Comparison of ENCODE assay signal across 9 mouse cellular contexts in genomic region chr11:97416637-97417035, GRCm38 (mm10). TPM values are rescaled to one million over a fixed set of nuclear protein-coding genes. Genes with fewer than 3 reads are reported as not detected.
DNase-seq lines count a peak whose midpoint lies in the region; ATAC-seq and TF ChIP-seq lines count a peak whose summit lies in the region.
"Had no signal": no experiment of that assay in that cellular context is flagged by ENCODE, and none has a peak within 500 bp of the region (broad histone marks: within the 10 kb centered on the region; RNA-seq: fewer than 3 reads in every experiment).

No protein-coding gene starts in this region.

- no peak for TF ChIP-seq EP300 in stomach, postnatal 0 days (optimal IDR thresholded peaks at IDR 0.05)

- TF ChIP-seq CTCF in stomach, postnatal 0 days (IDR thresholded peaks at IDR 0.05; ENCODE audit: low read depth), result no peak

- no peak for ATAC-seq in heart, embryonic 12.5 days (ENCODE audit: insufficient number of reproducible peaks, low FRiP score)
- no peak for ATAC-seq in intestine, embryonic 16.5 days
- no peak for ATAC-seq in stomach, postnatal 0 days (ENCODE audit: low FRiP score, low TSS enrichment)

- intact Hi-C loops in heart, postnatal 10 days (cut with DNase I), result no loop called here

- H3K9me3 ChIP-seq in heart, embryonic 12.5 days (replicated peaks), result no peaks in the 10 kb centered on the region
- H3K9me3 ChIP-seq in intestine, embryonic 16.5 days (ENCODE audit: control insufficient read depth, low read length), result no peaks in the 10 kb centered on the region
- H3K9me3 ChIP-seq in stomach, postnatal 0 days (ENCODE audit: control insufficient read depth, low read length), result no peaks in the 10 kb centered on the region

- WGBS in heart, embryonic 12.5 days, result 12% methylated on average over 5 of the region's 5 CpGs
- 16% methylated on average over 5 of the region's 5 CpGs for WGBS in intestine, embryonic 16.5 days
- 18% methylated on average over 5 of the region's 5 CpGs for WGBS in stomach, postnatal 0 days

- H3K27ac ChIP-seq in heart, embryonic 12.5 days (ENCODE audit: poor library complexity, severe bottlenecking), result peak overlapping the region; percentile 90
- no peak overlapping the region for H3K27ac ChIP-seq in intestine, embryonic 16.5 days (ENCODE audit: low read length)
- H3K27ac ChIP-seq in stomach, postnatal 0 days (replicated peaks), result no peak overlapping the region; the same call in 1 of the 2 replicates

- H3K27me3 ChIP-seq in heart, embryonic 12.5 days (replicated peaks), result no peaks in the 10 kb centered on the region
- no peaks in the 10 kb centered on the region for H3K27me3 ChIP-seq in intestine, embryonic 16.5 days (replicated peaks; ENCODE audit: control insufficient read depth, insufficient read depth, low read length)
- no peaks in the 10 kb centered on the region for H3K27me3 ChIP-seq in stomach, postnatal 0 days (ENCODE audit: control insufficient read depth, insufficient read depth, low read length)
- H3K27me3 ChIP-seq: CH12.LX had no signal

- peaks cover 4% of the 10 kb centered on the region; the same call in 1 of the 2 replicates for H3K36me3 ChIP-seq in heart, embryonic 12.5 days
- no peaks in the 10 kb centered on the region; the same call in 1 of the 2 replicates for H3K36me3 ChIP-seq in intestine, embryonic 16.5 days (ENCODE audit: control insufficient read depth, insufficient read depth, low read length)
- H3K36me3 ChIP-seq in stomach, postnatal 0 days (ENCODE audit: control insufficient read depth, insufficient read depth, low read length), result no peaks in the 10 kb centered on the region

- H3K4me2 ChIP-seq in heart, embryonic 12.5 days, result peak overlapping the region; percentile 89
- H3K4me2 ChIP-seq in intestine, embryonic 16.5 days (ENCODE audit: low read depth, low read length), result peak overlapping the region; percentile 96
- peak overlapping the region; percentile 98 for H3K4me2 ChIP-seq in stomach, postnatal 0 days (replicated peaks; ENCODE audit: low read depth)

- H3K9ac ChIP-seq in heart, embryonic 12.5 days, result peak overlapping the region; percentile 93
- H3K9ac ChIP-seq in intestine, embryonic 16.5 days (ENCODE audit: low read depth, low read length), result 0 out of 2 replicates have a peak overlapping the region, but pooled peaks have one; percentile 85
- H3K9ac ChIP-seq in stomach, postnatal 0 days (ENCODE audit: low read length), result peak overlapping the region; percentile 84; the same call in 1 of the 2 replicates

- H3K4me1 ChIP-seq in heart, embryonic 12.5 days (replicated peaks), result peaks cover 54% of the 10 kb centered on the region
- H3K4me1 ChIP-seq in intestine, embryonic 16.5 days (ENCODE audit: control insufficient read depth, insufficient read depth, low read length), result peaks cover 17% of the 10 kb centered on the region
- H3K4me1 ChIP-seq in stomach, postnatal 0 days (replicated peaks; ENCODE audit: control insufficient read depth, insufficient read depth), result no peaks in the 10 kb centered on the region

- no peak for DNase-seq in heart, postnatal 10 days
- DNase-seq in retina, postnatal 1 day, result peak; percentile 43
- DNase-seq in retina, embryonic 14.5 days (ENCODE audit: low spot score), result no peak
- no peak for DNase-seq in stomach, postnatal 0 days (ENCODE audit: low spot score)
- DNase-seq in embryo, embryonic 10.5 days (ENCODE audit: low spot score), result no peak
- DNase-seq in cerebellum, adult 11 months, result no peak

- H3K4me3 ChIP-seq in heart, embryonic 12.5 days, result peak overlapping the region; percentile 94
- H3K4me3 ChIP-seq in intestine, embryonic 16.5 days (ENCODE audit: low read length), result peak overlapping the region; percentile 86; the same call in 1 of the 2 replicates
- H3K4me3 ChIP-seq in stomach, postnatal 0 days (ENCODE audit: low read depth, low read length), result peak overlapping the region; percentile 85

RNA-seq across cellular contexts. Expression of gene Arhgap23, which starts 1.3 kb away (rescaled TPM):
- 12.4 and 12.5 TPM in 2 replicates for polyA plus RNA-seq in heart, embryonic 12.5 days (2016; fragmentation: Nextera tagmentation; extraction: Ambion mirVana)
- total RNA-seq in heart, postnatal 10 days (2021), result 10 to 100 TPM; 34.4 to 34.7 TPM
- 2.7 and 3.0 TPM in 2 replicates for polyA plus RNA-seq in intestine, embryonic 16.5 days (2015; fragmentation: Nextera tagmentation; extraction: Ambion mirVana)
- polyA plus RNA-seq in stomach, postnatal 0 days (2015; fragmentation: Nextera tagmentation; extraction: Ambion mirVana), result 4.3 and 4.6 TPM in 2 replicates

RNA-seq across cellular contexts. Expression of gene Socs7, which starts 54.3 kb away (rescaled TPM):
- 5.4 and 6.0 TPM in 2 replicates for polyA plus RNA-seq in heart, embryonic 12.5 days (2016; fragmentation: Nextera tagmentation; extraction: Ambion mirVana)
- total RNA-seq in heart, postnatal 10 days (2021), result 10 to 100 TPM; 19.9 to 20.2 TPM
- 1.8 and 2.1 TPM in 2 replicates for polyA plus RNA-seq in intestine, embryonic 16.5 days (2015; fragmentation: Nextera tagmentation; extraction: Ambion mirVana)
- polyA plus RNA-seq in stomach, postnatal 0 days (2015; fragmentation: Nextera tagmentation; extraction: Ambion mirVana), result 1.3 and 1.7 TPM in 2 replicates
